In the genomic region with DNA sequence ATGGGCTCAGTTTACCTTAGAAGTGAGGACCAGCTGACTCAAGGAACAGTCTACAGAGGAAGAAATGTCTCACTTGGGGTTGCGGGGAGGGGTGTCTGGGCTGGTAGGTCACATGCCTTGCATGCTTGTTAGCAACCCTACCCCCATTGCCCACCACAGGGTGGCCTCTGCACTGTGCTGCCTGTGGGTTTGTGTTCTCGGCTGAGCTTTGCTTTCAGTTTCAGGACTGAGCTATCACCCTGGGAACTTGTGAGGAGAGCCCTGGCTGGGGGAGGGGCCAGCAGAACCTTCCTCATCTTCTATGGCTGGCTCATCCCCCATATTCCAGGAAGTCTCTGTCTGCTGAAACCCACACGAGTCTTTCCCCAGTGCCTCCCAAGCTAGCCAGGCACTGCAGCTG, we compare ENCODE assay signal across 8 mouse cellular contexts. TPM values are rescaled to one million over a fixed set of nuclear protein-coding genes. Genes with fewer than 3 reads are reported as not detected.
DNase-seq lines count a peak whose midpoint lies in the region; ATAC-seq lines count a peak whose summit lies in the region.

No protein-coding gene starts in this region.

- no peak overlapping the region for H3K9ac ChIP-seq in liver, embryonic 15.5 days
- no peak overlapping the region for H3K9ac ChIP-seq in midbrain, embryonic 14.5 days (replicated peaks; ENCODE audit: low read length)

- no peaks in the 10 kb centered on the region for H3K36me3 ChIP-seq in liver, embryonic 15.5 days (replicated peaks)
- H3K36me3 ChIP-seq in midbrain, embryonic 14.5 days (ENCODE audit: control insufficient read depth, insufficient read depth, low read length): no peaks in the 10 kb centered on the region

- H3K27me3 ChIP-seq in liver, embryonic 15.5 days: no peaks in the 10 kb centered on the region
- H3K27me3 ChIP-seq in midbrain, embryonic 14.5 days (ENCODE audit: control insufficient read depth, insufficient read depth, low read length): no peaks in the 10 kb centered on the region

- H3K4me1 ChIP-seq in liver, embryonic 15.5 days (replicated peaks): peaks cover 23% of the 10 kb centered on the region
- no peaks in the 10 kb centered on the region for H3K4me1 ChIP-seq in midbrain, embryonic 14.5 days (ENCODE audit: control insufficient read depth, insufficient read depth, low read length)

- DNase-seq in layer of hippocampus, adult 9-11 months: peak; percentile 57
- DNase-seq in layer of hippocampus, postnatal 36 days: no peak
- DNase-seq in heart, postnatal 10 days: peak; percentile 40 to 41
- peak; percentile 18 to 60 for DNase-seq in spleen, postnatal 10 days (ENCODE audit: low spot score in 2 of 2)
- DNase-seq in midbrain, embryonic 14.5 days: no peak
- no peak for DNase-seq in c-Kit-positive CD71-positive TER-119-positive erythroid progenitor cells, embryonic 14.5 days (ENCODE audit: low spot score)

- peak overlapping the region; percentile 57 for H3K4me2 ChIP-seq in liver, embryonic 15.5 days
- H3K4me2 ChIP-seq in midbrain, embryonic 14.5 days (ENCODE audit: low read length): no peak overlapping the region

- ATAC-seq in liver, embryonic 15.5 days (ENCODE audit: insufficient read depth): peak; percentile 35; the same call in 1 of the 2 replicates
- no peak for ATAC-seq in midbrain, embryonic 14.5 days (ENCODE audit: low FRiP score, low TSS enrichment)
- no peak for ATAC-seq in erythroid progenitor cell, adult 5-6 weeks (replicated peaks; ENCODE audit: low FRiP score, poor library complexity, severe bottlenecking)

- 25% methylated on average over 3 of the region's 3 CpGs for WGBS in liver, embryonic 15.5 days (ENCODE audit: insufficient replicate concordance)
- WGBS in midbrain, embryonic 14.5 days: 59% methylated on average over 3 of the region's 3 CpGs

- intact Hi-C loops in heart, postnatal 10 days (cut with DNase I): loop anchor here (2.0 kb wide), 1 partner anchor 108 kb away; no protein-coding TSS in a partner anchor

- H3K9me3 ChIP-seq in liver, embryonic 15.5 days (replicated peaks): no peaks in the 10 kb centered on the region
- no peaks in the 10 kb centered on the region for H3K9me3 ChIP-seq in midbrain, embryonic 14.5 days (ENCODE audit: control insufficient read depth, low read length)

- H3K27ac ChIP-seq in liver, embryonic 15.5 days (replicated peaks): 0 out of 2 replicates have a peak overlapping the region, but pooled peaks have one; percentile 29
- no peak overlapping the region for H3K27ac ChIP-seq in midbrain, embryonic 14.5 days (replicated peaks; ENCODE audit: low read depth, low read length)

- H3K4me3 ChIP-seq in liver, embryonic 15.5 days (replicated peaks): peak overlapping the region; percentile 17; the same call in 1 of the 2 replicates
- no peak overlapping the region for H3K4me3 ChIP-seq in midbrain, embryonic 14.5 days (replicated peaks; ENCODE audit: low read depth, low read length)

RNA-seq across cellular contexts. Expression of a gene that starts 38.3 kb away (rescaled TPM):
- total RNA-seq in layer of hippocampus, postnatal 36 days (2021): under 1 TPM; 0.56 to 0.70 TPM
- 10 to 100 TPM; 15.3 to 16.7 TPM for total RNA-seq in heart, postnatal 10 days (2021)
- polyA plus RNA-seq in liver, embryonic 15.5 days (2015; fragmentation: Nextera tagmentation; extraction: Ambion mirVana): 2.3 and 2.4 TPM in 2 replicates
- 0.20 and 0.95 TPM in 2 replicates for polyA plus RNA-seq in midbrain, embryonic 14.5 days (2014; fragmentation: Nextera tagmentation; extraction: Ambion mirVana)
- total RNA-seq in erythroid progenitor cell, adult 5-6 weeks (2015; ENCODE audit: low replicate concordance): 18.0 and 23.5 TPM in 2 replicates
- total RNA-seq in erythroid progenitor cell, adult 5-6 weeks (2017; ENCODE audit: low replicate concordance): 5.1 and 10.3 TPM in 2 replicates

Comparison
In these comparisons a context has a peak if more than half of its experiments do, and no peak if none do; other contexts are left out.
1. DNase-seq: peak in layer of hippocampus, adult 9-11 months (single experiment), heart, postnatal 10 days (2 of 2) and spleen, postnatal 10 days (2 of 2); none in layer of hippocampus, postnatal 36 days (0 of 2), midbrain, embryonic 14.5 days (single experiment) and c-Kit-positive CD71-positive TER-119-positive erythroid progenitor cells, embryonic 14.5 days (single experiment).